Mouse (Mus musculus): ENCODE results near the gene Gm21870.
"Not testable (repeated sequence)": the region's sequence is repeated elsewhere in the genome, so short reads cannot be mapped to it uniquely, and the experiment has no call there.

Gene Gm21870

GRCm38 (mm10) chrX:33986716-33987115 is at the start of gene Gm21870:
TSS of gene Gm21870 (minus strand) at chrX:33986816.
- DNase-seq: not testable (repeated sequence)

DNA sequence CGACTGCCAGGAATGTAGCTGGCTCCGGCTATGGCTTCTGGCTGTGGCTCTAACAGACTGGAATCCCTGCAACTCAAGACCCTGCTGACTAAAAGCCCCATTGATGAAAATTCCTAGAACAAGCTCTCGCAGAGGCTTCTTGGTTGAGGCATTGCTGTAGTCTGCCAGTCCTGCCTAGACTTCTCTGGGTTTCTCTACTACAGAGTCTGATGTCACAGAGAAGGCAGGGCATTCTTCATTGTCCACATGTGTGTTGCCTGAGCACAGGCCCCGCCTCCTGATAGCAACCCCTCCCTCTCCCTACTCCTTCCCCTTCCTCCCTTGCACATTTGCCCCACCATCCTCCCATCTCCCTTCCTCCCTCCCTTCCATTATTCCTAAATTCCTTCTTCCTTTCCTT is 30.2 kb downstream of the Gm21870 start, which contains the start of gene Btbd35f6:
Gene Btbd35f6, minus strand, starts transcription at position 101 of the 400 bp plus-strand sequence.
- DNase-seq: not testable (repeated sequence)
